Mouse (Mus musculus): ENCODE measurements around the gene Aco2. TPM values are rescaled to one million over a fixed set of nuclear protein-coding genes. Genes with fewer than 3 reads are reported as not detected.

Gene Aco2
- 171 and 178 TPM in 2 replicates for polyA plus RNA-seq (2014; fragmentation: Nextera tagmentation; extraction: Ambion mirVana)

DNA sequence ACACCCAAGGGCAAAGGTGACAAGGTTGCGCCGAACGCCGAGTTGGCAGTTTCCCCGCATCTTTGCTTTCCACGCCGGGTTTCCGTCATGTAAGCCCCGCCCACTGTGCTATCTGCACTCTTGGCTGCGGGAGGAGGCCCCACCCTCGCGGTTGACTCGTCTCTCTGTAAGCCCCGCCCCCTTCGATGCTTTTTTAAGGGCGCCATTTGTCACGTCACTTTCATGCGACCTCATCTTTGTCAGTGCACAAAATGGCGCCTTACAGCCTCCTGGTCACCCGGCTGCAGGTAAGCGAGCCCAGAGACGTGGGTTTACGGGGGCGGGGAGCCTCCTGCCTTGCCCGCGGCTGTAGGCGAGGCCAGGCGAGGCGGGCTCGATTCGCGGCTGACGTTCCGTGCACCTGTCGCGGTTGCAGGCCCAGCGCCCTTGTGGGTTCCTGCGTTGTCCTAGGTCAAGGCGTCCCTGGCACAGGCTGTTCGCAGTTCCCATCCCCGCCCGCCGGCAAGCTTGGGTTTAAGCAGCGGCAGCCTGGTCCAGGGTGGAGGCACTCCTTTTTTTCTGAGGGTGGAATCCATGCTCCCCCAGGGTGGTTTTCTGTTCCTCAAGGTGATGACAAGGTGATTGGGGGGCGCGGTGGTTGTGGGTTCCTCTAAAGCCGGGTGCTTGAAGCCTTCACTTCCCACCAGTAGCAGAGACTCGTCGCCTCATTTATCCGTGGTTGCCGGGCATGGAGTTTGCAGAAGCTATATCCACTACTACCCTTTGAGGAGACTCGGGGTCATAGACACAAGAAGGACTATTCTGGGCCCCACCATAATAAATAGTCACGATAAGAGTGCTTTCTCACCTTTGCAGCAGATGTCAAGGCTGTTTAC lies at the start of gene Aco2:
TSS of gene Aco2 (plus strand) at position 48 of the 875 bp plus-strand sequence.
- DNase-seq (ENCODE audit: low spot score) (peak; percentile 100), ATAC-seq (replicated peaks; ENCODE audit: low FRiP score, low TSS enrichment, low read depth) (peak; percentile 85)
- Histone ChIP-seq H3K27me3 (replicated peaks; ENCODE audit: control insufficient read depth, insufficient read depth, low read length) (no peaks in the 10 kb centered on the region), H3K4me3 (ENCODE audit: low read depth, low read length) (peak within 1 kb of the TSS; percentile 98), H3K4me1 (replicated peaks; ENCODE audit: control insufficient read depth, insufficient read depth, low read length) (peaks cover 11% of the 10 kb centered on the region; the same call in 1 of the 2 replicates), H3K9me3 (ENCODE audit: control insufficient read depth, low read length) (no peaks in the 10 kb centered on the region), H3K36me3 (ENCODE audit: control insufficient read depth, insufficient read depth, low read length) (peaks cover 33% of the 10 kb centered on the region), H3K4me2 (ENCODE audit: low read length) (peak within 1 kb of the TSS; percentile 97), H3K9ac (ENCODE audit: low read length) (peak within 1 kb of the TSS; percentile 90), H3K27ac (ENCODE audit: low read depth) (peak within 1 kb of the TSS; percentile 99)
- under 1% methylated on average over 53 of the region's 53 CpGs for WGBS

DNA sequence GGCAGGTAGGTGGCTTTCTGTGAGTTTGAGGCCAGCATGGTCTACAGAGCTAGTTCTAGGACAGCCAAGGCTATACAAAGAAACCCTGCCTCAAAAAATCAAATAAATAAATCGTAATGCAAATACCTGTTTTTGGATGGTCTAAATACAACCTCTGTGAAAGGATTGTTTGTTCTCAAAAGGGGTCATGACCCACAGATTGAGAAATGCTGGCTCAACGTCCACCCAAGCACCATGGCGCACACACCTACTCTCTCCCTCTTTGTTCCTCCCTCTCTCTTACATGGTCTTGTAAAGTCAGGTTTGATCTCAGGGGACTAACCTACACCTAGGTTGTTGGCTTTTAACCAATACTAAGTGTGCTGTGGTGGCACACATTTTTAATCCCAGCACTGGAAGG lies 49.5 kb upstream of the Aco2 start:
- Histone ChIP-seq H3K4me2 (ENCODE audit: low read length) (no peak overlapping the region), H3K9ac (ENCODE audit: low read length) (no peak overlapping the region), H3K36me3 (ENCODE audit: control insufficient read depth, insufficient read depth, low read length) (peaks cover 69% of the 10 kb centered on the region), H3K9me3 (ENCODE audit: control insufficient read depth, low read length) (no peaks in the 10 kb centered on the region), H3K4me3 (ENCODE audit: low read depth, low read length) (no peak overlapping the region), H3K4me1 (replicated peaks; ENCODE audit: control insufficient read depth, insufficient read depth, low read length) (no peaks in the 10 kb centered on the region), H3K27me3 (replicated peaks; ENCODE audit: control insufficient read depth, insufficient read depth, low read length) (no peaks in the 10 kb centered on the region), H3K27ac (ENCODE audit: low read depth) (no peak overlapping the region)
- ATAC-seq (replicated peaks; ENCODE audit: low FRiP score, low TSS enrichment, low read depth) (no peak), DNase-seq (ENCODE audit: low spot score) (no peak)
- WGBS = 81% methylated on average over 3 of the region's 3 CpGs

DNA sequence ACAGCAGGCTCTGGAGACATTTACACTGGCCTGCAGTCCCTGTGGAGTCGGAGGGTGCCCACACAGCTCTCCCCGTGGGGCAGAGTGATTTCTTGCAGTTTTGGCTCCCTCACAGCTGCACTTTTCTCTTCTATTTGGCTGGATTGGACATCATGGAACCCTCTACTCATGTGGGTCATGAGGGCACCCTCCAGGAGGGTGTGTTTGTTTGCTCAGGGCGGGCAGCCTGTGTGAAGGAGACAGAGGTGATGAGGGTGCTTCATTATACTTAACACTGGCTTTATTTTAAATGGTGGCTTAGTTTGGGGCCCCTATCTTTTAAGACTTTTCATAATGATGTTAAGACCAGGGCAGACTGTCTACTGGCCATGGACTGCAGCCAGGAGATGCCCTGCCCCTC lies 47.3 kb upstream of the Aco2 start:
- Histone ChIP-seq H3K27ac (ENCODE audit: low read depth) (no peak overlapping the region), H3K36me3 (ENCODE audit: control insufficient read depth, insufficient read depth, low read length) (peaks cover 60% of the 10 kb centered on the region), H3K4me2 (ENCODE audit: low read length) (no peak overlapping the region), H3K4me1 (replicated peaks; ENCODE audit: control insufficient read depth, insufficient read depth, low read length) (no peaks in the 10 kb centered on the region), H3K27me3 (replicated peaks; ENCODE audit: control insufficient read depth, insufficient read depth, low read length) (no peaks in the 10 kb centered on the region), H3K9ac (ENCODE audit: low read length) (no peak overlapping the region), H3K4me3 (ENCODE audit: low read depth, low read length) (no peak overlapping the region), H3K9me3 (ENCODE audit: control insufficient read depth, low read length) (no peaks in the 10 kb centered on the region)
- no peak for ATAC-seq (replicated peaks; ENCODE audit: low FRiP score, low TSS enrichment, low read depth)
- 69% methylated on average over 3 of the region's 3 CpGs for WGBS
- DNase-seq (ENCODE audit: low spot score) = no peak

DNA sequence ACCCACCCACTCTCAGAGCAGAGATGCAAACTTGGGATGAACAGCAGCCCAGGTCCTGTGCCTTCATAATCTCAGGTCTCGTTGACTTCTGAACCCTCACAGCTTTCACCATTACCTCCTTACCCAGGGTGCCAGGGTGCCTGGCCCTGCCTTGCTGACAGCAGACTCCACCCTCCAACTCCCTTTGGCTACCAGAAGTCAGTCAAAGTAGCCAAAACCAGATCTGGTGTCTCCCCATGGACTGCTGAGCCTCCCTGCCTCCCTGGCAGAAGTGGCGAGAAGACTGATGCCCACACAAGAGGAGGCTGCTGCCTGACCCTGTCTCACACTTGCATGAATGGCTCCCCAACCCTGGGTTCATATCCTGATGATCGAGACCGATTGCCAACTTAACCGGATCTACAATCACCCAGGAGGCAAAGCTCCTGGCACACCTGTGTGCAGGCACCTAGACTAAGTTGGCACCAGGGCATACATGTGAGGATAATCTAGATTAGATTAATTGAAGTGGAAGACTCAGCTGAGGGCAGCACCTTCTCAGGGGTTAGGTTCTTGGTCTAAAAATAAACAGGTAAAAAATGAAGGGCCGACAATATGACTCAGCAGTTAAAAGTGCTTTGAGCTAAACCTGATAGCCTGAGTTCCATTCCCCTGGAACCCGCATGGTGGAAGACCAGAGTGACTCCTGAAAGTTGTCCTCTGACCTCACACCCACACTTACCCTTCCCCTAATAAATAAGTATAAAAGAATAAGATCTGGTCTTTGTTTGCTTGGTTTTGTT lies 43.5 kb upstream of the Aco2 start:
- 89% methylated on average over 7 of the region's 7 CpGs for WGBS
- no peak for ATAC-seq (replicated peaks; ENCODE audit: low FRiP score, low TSS enrichment, low read depth)
- no peaks in the 10 kb centered on the region for H3K27me3 ChIP-seq (replicated peaks; ENCODE audit: control insufficient read depth, insufficient read depth, low read length)

DNA sequence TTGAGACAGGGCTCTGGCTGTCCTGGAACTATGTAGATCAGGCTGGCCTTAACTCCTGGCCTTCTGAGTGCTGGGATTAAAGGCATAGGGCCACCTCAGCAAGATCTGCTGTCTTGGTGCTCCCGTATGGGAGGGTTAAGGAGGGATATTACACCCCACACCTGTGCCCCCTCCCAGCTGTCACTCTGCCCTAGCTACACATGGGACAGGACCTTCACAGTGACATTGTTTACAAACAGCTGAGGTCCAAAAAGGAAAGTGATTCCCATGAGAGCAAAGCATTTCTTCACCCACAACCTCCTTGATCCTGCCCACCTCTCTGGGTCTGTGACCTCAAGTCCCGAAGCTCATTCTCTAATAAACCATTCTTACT lies 42.9 kb upstream of the Aco2 start:
- ATAC-seq (replicated peaks; ENCODE audit: low FRiP score, low TSS enrichment, low read depth) (no peak), DNase-seq (ENCODE audit: low spot score) (no peak)
- no peak overlapping the region for H3K4me3 ChIP-seq (ENCODE audit: low read depth, low read length)
- H3K9ac ChIP-seq (ENCODE audit: low read length) = no peak overlapping the region
- H3K27me3 ChIP-seq (replicated peaks; ENCODE audit: control insufficient read depth, insufficient read depth, low read length) = no peaks in the 10 kb centered on the region
- no peak overlapping the region for H3K27ac ChIP-seq (ENCODE audit: low read depth)
- whole genome bisulfite sequencing = 57% methylated on average over 2 of the region's 2 CpGs
- peaks cover 25% of the 10 kb centered on the region for H3K36me3 ChIP-seq (ENCODE audit: control insufficient read depth, insufficient read depth, low read length)
- no peaks in the 10 kb centered on the region for H3K9me3 ChIP-seq (ENCODE audit: control insufficient read depth, low read length)
- H3K4me1 ChIP-seq (replicated peaks; ENCODE audit: control insufficient read depth, insufficient read depth, low read length) = no peaks in the 10 kb centered on the region
- no peak overlapping the region for H3K4me2 ChIP-seq (ENCODE audit: low read length)

More for the DNA sequence above, 43.5 kb upstream of the Aco2 start:
- peaks cover 31% of the 10 kb centered on the region for H3K36me3 ChIP-seq (ENCODE audit: control insufficient read depth, insufficient read depth, low read length)
- no peak overlapping the region for H3K9ac ChIP-seq (ENCODE audit: low read length)
- no peaks in the 10 kb centered on the region for H3K9me3 ChIP-seq (ENCODE audit: control insufficient read depth, low read length)
- no peaks in the 10 kb centered on the region for H3K4me1 ChIP-seq (replicated peaks; ENCODE audit: control insufficient read depth, insufficient read depth, low read length)
- H3K4me2 ChIP-seq (ENCODE audit: low read length) = no peak overlapping the region
- DNase-seq (ENCODE audit: low spot score) = no peak
- H3K4me3 ChIP-seq (ENCODE audit: low read depth, low read length) = no peak overlapping the region
- no peak overlapping the region for H3K27ac ChIP-seq (ENCODE audit: low read depth)

DNA sequence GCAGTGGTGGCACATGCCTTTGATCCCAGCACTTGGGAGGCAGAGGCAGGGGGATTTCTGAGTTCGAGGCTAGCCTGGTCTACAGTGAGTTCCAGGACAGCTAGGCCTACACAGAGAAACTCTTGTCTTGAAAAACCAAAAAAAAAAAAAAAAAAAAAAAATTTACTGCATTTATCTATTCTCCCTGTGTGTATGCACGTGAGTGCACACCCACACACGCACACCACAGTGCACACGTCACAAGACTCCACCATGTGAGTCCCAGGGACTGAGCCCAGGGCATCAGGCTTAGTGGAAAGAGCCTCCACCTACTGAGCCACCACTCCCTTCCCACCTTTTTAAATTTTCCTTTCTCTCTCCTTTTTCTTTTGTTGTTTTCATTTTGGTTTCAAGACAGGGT lies 41.6 kb upstream of the Aco2 start:
- 86% methylated on average over 4 of the region's 4 CpGs for WGBS
- ATAC-seq (replicated peaks; ENCODE audit: low FRiP score, low TSS enrichment, low read depth) (no peak), DNase-seq (ENCODE audit: low spot score) (no peak)
- Histone ChIP-seq H3K36me3 (ENCODE audit: control insufficient read depth, insufficient read depth, low read length) (peaks cover 12% of the 10 kb centered on the region), H3K27me3 (replicated peaks; ENCODE audit: control insufficient read depth, insufficient read depth, low read length) (no peaks in the 10 kb centered on the region), H3K9ac (ENCODE audit: low read length) (no peak overlapping the region), H3K4me3 (ENCODE audit: low read depth, low read length) (no peak overlapping the region), H3K4me2 (ENCODE audit: low read length) (no peak overlapping the region), H3K27ac (ENCODE audit: low read depth) (no peak overlapping the region), H3K9me3 (ENCODE audit: control insufficient read depth, low read length) (no peaks in the 10 kb centered on the region), H3K4me1 (replicated peaks; ENCODE audit: control insufficient read depth, insufficient read depth, low read length) (0 out of 2 replicates have a peak, but pooled peaks cover 2% of the 10 kb centered on the region)

DNA sequence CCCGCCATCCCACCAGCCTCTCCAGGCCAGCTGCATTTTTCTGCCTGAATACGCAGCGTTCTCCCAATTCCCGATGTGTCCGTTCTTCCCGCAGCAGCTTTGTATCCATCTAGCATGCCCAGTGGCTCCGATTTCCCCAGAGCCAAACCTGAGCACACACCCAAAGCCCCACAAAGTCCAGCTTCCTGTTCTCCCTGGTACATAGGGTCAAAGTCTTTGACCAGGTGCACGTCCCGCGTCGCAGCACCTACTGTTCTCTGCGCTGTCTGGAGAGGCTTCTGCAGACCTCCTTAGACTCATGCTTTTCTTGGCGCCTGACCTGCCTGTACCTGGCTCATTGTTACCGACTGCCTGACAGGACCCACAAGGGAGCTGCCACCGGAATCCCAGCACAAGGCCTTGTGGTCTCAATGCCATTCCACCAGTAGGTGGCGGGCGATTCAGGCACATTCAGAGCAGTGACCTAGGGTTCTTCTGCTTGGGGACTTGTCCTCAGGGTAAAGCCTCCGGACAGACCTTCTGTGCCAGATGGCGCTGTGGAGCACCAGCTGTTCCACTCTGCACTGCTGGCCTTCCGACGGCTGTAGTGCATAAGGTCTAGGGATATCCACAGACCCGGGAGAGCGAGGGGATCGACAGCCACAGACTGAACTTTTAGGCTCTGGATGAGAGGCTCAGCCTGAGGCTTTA lies 40.8 kb upstream of the Aco2 start:
- DNase-seq (ENCODE audit: low spot score) (peak; percentile 92), ATAC-seq (replicated peaks; ENCODE audit: low FRiP score, low TSS enrichment, low read depth) (peak; percentile 82)
- peaks cover 5% of the 10 kb centered on the region; the same call in 1 of the 2 replicates for H3K36me3 ChIP-seq (ENCODE audit: control insufficient read depth, insufficient read depth, low read length)
- H3K27ac ChIP-seq (ENCODE audit: low read depth) = no peak overlapping the region
- no peaks in the 10 kb centered on the region for H3K27me3 ChIP-seq (replicated peaks; ENCODE audit: control insufficient read depth, insufficient read depth, low read length)
- H3K9ac ChIP-seq (ENCODE audit: low read length) = no peak overlapping the region
- H3K4me2 ChIP-seq (ENCODE audit: low read length) = peak overlapping the region; percentile 36
- 15% methylated on average over 24 of the region's 24 CpGs for WGBS
- H3K4me3 ChIP-seq (ENCODE audit: low read depth, low read length) = no peak overlapping the region
- peaks cover 8% of the 10 kb centered on the region; the same call in 1 of the 2 replicates for H3K4me1 ChIP-seq (replicated peaks; ENCODE audit: control insufficient read depth, insufficient read depth, low read length)
- H3K9me3 ChIP-seq (ENCODE audit: control insufficient read depth, low read length) = no peaks in the 10 kb centered on the region

DNA sequence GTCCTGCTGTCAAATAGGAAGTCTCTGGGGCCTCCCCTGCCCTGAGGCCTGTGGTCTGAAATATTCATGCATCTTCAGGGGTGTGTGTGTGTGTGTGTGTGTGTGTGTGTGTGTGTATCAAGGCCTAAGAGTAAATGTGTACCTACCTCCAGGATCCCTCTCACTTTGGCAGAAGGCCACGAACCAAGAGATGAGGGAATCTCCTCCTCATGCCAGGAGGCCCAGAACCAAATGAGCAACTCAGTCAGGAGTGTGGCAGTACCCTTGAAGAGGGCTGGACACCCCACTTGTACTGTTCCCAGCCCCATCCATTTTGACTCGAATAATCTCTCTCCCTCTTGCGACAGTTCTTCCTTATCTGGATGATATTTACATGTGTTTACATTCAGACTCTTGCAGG lies 39.9 kb upstream of the Aco2 start:
- H3K9me3 ChIP-seq (ENCODE audit: control insufficient read depth, low read length) = no peaks in the 10 kb centered on the region
- no peak overlapping the region for H3K4me3 ChIP-seq (ENCODE audit: low read depth, low read length)
- 74% methylated on average over 3 of the region's 3 CpGs for WGBS
- H3K9ac ChIP-seq (ENCODE audit: low read length) = no peak overlapping the region
- no peak for DNase-seq (ENCODE audit: low spot score)
- no peak overlapping the region for H3K27ac ChIP-seq (ENCODE audit: low read depth)
- ATAC-seq (replicated peaks; ENCODE audit: low FRiP score, low TSS enrichment, low read depth) = no peak
- H3K36me3 ChIP-seq (ENCODE audit: control insufficient read depth, insufficient read depth, low read length) = 0 out of 2 replicates have a peak, but pooled peaks cover 4% of the 10 kb centered on the region
- H3K4me1 ChIP-seq (replicated peaks; ENCODE audit: control insufficient read depth, insufficient read depth, low read length) = peaks cover 8% of the 10 kb centered on the region; the same call in 1 of the 2 replicates
- H3K4me2 ChIP-seq (ENCODE audit: low read length) = no peak overlapping the region
- no peaks in the 10 kb centered on the region for H3K27me3 ChIP-seq (replicated peaks; ENCODE audit: control insufficient read depth, insufficient read depth, low read length)
